Mouse (Mus musculus) gastrocnemius, postnatal 36 days (tissue): ENCODE data around the gene Ano6. TPM values are rescaled to one million over a fixed set of nuclear protein-coding genes. Genes with fewer than 3 reads are reported as not detected.

Source experiments
- DNase-seq, 2 experiments: peaks; one replicate each; pipeline ENCODE4 v3.0.0; 2022
- intact Hi-C: fragments of 180-260 bp; cut with DNase I; formaldehyde crosslinking; loops from one replicate; pipeline ENCODE4 v1.15.1; 2025
- total RNA-seq, 2 experiments: library from RNA; stranded (reverse); gene quantifications; 2 replicates each; pipeline ENCODE4 v1.2.3; 2021

Ano6 gene
- total RNA-seq, 2 experiments from 2014 or later: 36.1 to 37.1 TPM

DNA sequence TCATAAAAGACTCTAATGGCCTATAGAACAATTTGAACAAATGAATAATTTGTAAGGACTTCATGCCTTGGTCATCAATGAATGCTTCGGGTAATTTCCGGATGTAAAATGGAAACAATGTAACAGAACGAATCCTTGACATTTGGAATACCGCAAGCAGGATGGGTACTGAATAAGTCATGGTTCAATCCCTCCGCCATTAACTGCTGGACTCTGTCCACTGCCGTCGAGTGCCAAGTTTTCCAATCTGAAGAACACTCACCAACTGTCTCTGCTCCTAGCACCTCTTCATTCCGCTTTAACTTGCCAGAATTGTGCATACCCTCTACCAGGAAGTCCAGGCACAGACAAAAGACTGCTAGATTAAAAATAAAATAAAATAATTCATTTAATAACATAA, 25.4 kb upstream of the Ano6 start:
- no peak for DNase-seq
- intact Hi-C loops: loop anchor here (10.0 kb wide), 1 partner anchor 520 kb away; the partner anchor contains the start of gene Arid2

DNA sequence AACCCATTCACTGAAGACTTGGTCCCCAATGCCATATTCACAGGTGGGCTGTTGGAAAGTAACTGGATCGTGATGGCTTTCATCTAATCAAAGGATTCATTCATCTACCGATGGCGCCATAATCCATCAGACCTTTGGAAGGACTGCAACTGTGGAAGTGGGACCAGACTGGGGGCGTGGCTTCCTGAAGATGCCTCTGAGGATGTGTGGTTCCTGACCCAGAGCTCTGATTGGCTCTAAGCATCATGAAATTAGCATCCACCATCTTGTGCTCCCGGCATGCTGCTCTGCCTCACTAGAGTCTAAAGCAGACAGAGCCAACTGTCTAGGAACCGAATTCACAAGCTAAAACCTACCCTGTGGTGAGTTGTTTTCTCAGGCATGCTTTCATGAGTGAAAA, 24.7 kb upstream of the Ano6 start:
- DNase-seq: no peak
- intact Hi-C loops: loop anchor here (10.0 kb wide), 1 partner anchor 519 kb away; the partner anchor contains the start of gene Arid2

DNA sequence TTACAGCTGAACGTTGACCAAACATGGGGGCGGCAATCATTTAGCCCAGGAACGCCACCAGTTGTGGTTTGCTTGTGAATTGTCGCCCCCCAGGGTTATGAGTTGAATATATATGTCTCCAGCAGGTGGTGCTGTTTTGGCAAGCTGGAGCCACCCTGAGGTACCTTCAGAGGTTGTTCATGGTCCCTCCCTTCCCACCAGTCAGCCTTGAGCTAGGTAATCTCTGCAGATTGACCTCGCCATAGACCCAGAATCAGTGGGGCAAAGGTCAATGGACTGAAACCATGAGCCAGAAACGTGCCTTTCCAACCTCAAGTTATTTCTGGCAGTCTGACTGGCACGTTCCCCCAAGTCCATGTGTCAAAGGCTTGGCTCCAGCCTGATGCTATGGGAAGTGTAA, 22.8 kb upstream of the Ano6 start:
- intact Hi-C loops: loop anchor here (10.0 kb wide), 1 partner anchor 517 kb away; the partner anchor contains the start of gene Arid2
- no peak for DNase-seq

DNA sequence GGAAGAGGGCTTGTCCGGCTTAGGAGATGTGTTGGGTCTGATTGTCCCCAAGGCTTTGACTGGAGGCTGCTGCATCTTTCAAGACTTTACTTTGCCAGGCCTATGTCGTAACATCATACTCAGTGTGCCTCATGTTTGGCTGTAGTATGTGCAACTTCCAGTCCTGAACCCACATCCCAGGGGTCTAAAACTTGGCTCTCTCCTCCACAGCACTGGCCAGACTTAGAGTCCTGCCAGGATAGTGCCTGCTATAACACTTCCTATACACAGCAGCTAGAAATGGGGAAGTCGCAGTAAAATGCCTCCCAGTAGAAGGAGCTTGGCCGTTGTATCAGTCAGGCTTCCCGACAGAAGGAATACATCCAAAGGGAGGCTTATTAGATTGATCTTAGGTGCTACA, 21.9 kb upstream of the Ano6 start:
- DNase-seq: peak; percentile 22 to 42
- intact Hi-C loops: loop anchor here (10.0 kb wide), 1 partner anchor 516 kb away; the partner anchor contains the start of gene Arid2

DNA sequence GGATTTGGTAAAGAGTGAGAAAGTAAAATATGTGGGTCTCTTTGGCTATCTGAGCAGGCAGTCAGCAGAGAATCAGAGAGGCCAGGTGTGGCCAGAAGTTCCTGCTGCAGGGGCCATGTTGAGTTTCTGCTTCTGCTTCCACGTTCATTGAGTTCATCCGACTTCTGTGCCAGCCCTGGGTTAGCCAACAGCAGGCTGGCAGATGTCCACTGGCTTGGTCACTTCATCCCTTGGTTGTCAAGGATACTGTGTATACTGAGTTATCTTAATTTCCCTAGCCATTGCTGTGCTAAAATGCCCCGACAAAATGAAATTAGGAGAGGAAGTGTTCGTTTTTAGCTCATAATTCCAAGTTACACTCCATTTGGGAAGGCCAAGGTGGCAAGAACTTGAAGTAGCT, 21.1 kb upstream of the Ano6 start:
- DNase-seq: no peak
- intact Hi-C loops: loop anchor here (10.0 kb wide), 1 partner anchor 515 kb away; the partner anchor contains the start of gene Arid2

DNA sequence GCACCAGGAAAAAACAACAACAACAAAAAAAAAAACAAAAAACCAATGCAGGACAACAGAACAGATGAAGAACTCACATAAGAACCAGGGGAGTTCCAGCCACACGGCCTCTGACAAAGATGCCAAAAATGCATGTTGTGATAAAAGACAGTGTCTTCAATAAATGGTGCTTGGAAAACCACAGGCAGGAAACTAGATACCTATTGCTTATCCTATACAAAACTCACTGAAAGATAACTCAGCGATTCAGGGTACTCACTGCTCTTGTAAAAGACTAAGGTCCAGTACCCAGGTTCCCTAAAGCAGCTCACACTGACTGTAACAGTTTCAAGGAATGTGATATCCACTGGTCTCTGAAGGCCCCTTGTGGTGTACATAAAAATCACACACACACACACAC, 20.3 kb upstream of the Ano6 start:
- intact Hi-C loops: loop anchor here (5.0 kb wide), 1 partner anchor 167 kb away; no protein-coding TSS in a partner anchor
- no peak for DNase-seq

DNA sequence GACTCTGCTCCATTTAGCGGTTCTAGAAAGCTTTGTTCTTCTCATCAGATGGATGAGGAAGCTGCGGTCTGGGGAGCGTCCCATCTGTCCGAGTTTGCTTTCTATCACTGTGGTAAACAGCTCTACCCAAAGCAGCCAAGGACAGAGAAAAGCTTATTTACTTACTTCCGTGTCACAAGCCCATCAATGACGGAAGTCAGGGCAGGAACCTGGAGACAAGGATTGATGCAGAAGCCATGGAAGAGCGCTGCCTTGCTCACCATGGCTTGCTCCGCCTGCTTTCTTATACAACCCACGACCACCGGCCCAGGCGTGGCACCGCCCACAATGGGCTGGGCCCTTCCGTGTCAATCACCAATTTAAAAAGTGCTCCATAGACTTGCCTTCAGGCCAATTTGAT, 18.3 kb upstream of the Ano6 start:
- no peak for DNase-seq
- intact Hi-C loops: loop anchor here (5.0 kb wide), 1 partner anchor 165 kb away; no protein-coding TSS in a partner anchor

DNA sequence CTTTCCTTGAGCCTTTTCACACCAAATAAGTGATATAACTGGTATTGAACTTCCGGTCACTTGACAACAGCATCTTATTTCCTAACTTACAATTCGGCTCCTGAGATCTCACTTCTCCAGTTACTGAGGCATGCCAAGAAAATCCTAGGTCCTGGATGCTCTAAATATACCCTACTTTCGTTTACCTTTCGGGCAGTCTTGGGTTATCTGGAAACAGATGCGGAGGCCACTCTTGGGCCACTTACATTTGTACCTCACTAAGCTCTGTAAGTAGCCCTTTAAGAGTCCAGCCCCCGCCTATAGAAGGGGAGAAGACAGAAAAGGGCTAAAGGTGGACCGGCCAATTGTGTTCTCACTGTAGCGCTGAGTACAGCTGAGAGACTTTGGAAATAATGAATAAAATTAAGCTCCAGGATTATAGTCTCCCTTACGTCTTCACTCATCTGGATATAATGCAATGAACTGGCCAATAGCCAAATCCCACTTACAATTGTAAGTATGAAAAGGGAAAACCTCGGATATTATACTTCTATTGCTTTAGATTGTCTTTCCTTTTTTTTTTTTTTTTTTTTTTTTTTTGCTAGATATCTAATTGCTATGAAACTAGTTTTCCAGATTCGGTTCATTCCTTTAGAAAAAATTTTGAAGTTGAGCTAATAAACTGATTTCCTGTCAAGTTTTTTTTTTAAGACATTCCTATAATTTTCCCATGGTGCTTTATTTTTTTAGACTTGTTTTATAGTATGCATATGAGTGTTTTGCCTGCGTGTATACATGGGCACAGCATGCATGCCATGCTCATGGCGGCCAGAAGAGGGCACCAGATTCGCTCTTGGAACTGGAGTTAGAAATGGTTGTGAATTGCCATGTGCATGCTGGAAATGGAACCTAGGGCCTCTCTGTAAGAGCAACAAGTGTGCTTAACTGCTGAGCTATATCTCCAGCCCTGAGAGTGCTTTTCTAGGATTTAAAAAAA, 17.5 kb upstream of the Ano6 start:
- intact Hi-C loops: loop anchor here (5.0 kb wide), 1 partner anchor 164 kb away; no protein-coding TSS in a partner anchor
- peak; percentile 70 to 75 for DNase-seq

DNA sequence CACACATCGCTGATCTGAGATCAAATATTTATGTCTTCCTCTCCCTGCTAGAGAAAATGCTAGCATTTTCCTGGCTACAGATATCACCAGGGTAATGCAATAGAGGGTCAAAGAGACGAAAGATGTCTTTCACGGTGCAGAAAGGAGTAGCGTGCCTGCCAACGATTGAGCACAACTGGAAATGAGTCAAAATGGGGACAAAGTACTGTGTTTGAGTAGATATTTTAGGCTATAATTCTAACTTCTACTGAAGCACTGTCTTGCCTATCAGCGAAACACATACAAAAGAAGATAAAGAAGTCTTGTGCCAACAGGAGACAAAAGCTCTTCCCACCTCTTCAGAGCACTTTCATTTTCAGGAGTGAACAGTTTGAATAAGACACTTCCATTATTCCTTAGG, 16.4 kb upstream of the Ano6 start:
- intact Hi-C loops: loop anchor here (5.0 kb wide), 1 partner anchor 163 kb away; no protein-coding TSS in a partner anchor
- no peak for DNase-seq

DNA sequence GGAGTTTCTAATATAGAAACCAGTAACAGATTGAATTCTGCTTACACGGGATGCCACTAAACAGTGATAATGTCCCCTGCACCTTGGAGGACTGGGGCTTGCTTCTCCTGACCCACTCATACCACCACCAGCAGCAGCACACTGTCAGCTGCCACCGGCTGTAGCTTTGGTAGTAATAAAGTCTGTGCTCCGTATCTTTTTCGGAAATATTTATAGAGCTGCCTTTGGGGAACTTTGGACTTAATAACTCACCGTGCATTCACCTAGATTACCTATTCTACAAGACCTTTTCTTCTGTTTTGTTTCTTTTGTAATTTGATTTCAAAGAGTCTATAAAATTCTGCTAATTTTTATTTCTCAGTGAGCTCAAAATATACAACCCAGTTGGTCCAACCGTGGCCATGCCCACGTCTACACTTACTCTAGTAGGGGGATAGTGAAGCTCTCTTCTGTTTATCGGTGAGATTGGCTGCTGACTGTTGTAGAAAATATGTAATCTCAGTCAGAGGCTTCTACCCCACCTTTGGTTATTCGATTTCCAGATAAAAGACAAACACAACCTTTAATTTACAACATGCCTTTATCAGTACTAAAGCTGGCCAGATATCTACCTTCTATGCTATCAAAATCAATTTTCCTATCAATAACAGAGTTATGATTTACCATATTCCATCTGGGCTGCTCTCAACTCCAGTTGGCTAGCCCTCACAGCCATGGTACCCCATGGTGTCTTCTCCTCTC, 15.8 kb upstream of the Ano6 start:
- intact Hi-C loops: loop anchor here (5.0 kb wide), 1 partner anchor 162 kb away; no protein-coding TSS in a partner anchor

DNA sequence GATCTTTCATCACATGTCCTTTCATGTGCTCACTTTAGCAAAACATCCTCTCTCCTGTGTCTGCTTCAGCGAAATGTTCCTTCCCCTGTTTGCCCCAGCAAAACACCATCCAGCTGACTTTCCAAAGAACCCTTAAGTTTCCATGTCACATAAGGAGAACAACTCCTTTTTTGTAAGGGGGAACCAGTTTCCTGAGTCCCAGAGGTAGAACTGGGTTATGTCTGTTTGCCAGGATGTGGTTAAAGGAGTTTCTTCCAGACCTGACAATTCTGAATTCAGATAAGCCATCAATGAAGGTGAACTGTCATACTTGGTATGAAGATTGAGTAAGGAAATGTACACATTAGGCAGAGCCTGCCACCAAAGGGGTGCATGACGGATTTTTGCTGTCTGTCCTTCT, 12.9 kb upstream of the Ano6 start:
- intact Hi-C loops: no loop called here
- DNase-seq: no peak

More for the DNA sequence above, 15.8 kb upstream of the Ano6 start:
- DNase-seq: no peak

DNA sequence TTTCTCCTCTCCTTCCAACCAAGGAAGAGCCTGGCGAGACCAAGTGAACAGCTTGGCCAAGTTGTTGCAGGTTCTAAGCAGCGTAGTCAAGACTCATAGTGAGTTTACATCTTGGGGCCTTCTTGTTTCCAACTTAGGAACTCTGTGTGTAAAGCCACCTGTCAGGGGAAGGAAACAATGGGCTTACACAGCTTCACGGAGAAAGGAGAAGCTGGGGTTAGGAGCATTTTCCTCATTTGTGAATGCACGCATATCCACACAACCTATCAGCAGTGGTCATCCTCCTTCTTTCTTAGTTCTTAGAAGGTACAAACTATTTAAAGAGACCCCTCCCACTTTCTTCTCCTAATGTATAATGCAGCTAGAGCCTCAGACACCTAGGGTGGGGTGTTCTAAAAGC, 11.9 kb upstream of the Ano6 start:
- no peak for DNase-seq
- intact Hi-C loops: no loop called here

DNA sequence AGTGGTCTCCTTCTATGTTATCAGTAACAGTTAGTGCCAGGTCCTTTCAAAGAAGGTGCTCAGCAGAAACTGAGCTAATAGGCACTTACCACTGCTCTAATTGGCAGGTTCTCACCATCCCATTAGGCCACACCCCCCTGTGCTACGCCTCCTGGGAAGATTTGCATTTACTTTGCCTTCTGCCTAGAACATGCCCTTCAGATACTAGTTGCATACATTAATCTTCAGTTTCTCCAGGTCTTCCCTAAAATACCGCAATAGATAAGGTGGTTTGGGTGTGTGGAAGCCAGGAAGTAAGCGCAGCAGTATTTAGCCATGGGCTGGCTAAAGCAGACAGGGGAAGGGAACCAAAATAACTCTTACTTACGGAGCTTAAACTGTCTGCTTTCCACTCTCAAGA, 4.0 kb upstream of the Ano6 start:
- no peak for DNase-seq
- intact Hi-C loops: loop anchor here (5.0 kb wide), 1 partner anchor 146 kb away; no protein-coding TSS in a partner anchor

DNA sequence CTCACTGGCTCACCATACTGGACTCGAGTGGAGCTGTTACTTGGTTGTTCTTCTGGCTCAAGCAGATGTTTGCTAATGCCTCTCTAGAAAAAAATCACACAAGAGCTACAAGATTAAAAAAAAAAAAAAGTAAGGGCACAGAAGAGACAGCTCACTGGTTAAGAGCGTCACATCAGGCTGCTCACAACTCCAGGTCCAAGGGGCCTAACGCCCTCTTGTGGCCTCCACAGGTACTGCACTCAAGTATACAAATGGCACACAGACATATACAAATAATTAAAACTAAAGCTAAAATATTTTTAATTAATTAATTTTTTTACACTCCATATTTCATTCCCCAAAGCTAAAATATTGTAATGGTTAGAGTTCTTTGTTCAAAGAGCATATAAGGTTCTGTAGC, 3.1 kb upstream of the Ano6 start:
- DNase-seq: no peak
- intact Hi-C loops: loop anchor here (5.0 kb wide), 1 partner anchor 145 kb away; no protein-coding TSS in a partner anchor

DNA sequence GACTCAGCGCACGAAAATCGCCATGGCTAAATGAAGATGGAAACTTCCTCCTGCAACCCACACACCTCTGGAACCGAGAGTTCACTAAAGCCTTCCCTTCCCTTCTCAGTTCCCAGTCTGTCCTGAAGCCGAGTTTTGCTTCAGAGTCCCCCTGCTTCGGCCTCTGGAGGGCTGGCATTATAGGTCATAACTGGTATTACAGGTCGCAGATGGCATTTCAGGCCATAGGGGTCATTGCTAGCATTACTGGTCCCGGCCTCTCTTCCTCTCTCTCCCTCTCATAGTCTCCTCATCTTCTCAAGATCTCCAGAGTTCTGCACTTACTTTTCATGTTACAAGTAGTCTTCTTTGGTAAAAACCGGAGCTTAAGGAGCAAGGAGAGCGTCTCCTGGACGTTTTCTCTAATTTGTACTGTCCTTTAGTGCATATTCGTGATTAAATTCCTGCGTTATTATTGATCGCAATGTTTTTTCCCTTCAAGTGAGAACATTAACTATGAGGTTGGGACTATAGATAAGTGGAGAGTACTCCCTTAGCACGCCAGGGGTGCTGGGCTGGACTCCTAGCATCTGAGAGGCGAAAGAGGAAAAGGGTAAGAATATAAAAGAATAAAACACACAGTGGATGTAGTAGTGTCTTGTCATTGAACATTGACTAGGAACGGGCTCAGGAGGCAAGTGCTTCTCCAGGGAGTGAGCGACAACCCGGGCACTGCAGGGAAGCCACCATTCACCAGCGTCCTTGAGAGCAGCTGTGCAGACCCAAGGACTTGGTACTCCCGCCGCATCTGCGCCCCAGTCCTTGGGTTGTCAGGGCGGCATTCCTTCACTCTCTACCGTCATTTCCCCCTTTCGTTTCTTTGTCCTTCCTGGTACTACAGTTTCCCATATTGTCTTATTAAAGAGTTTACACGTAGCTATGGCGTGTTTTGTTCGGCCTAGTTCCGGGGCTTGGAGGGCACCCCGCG, 798 bp upstream of the Ano6 start:
- intact Hi-C loops: loop anchor here (5.0 kb wide), 3 partner anchors 47 to 142 kb away; no protein-coding TSS in a partner anchor
- no peak for DNase-seq

DNA sequence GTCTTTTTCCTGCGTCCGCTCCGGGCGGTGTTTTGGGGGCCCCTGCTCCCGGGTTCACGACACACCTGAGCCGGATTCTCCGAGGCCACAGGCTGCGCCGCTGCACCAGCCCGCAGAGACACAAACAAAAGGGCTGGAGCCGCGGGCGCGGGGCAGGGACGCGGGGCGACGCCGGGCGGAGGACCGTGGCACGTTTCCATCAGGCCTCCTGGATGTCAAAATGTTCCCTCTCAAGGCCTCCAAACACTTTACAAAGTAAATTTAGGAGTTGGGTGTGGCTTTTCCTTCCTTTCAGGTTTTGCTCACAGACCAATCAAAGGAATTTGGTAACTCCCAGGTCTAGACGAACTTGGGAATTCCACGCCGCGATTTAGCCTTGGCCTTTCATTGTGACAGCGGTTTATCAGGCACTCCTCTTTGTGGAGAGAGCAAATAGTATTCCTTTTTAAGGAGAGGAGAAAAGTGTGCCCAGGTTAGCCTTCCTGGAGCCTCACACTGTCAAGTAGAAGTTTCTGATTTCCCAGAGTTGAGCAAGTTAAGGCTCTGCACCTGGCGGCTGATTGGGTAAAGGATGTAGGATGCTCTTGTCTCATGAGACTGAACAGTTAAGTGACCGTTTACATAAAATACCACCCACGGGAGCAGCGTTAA, 623 bp downstream of the Ano6 start:
- intact Hi-C loops: loop anchor here (5.0 kb wide), 2 partner anchors 46 to 116 kb away; no protein-coding TSS in a partner anchor
- DNase-seq: peak in 1 of 2 experiments; percentile 31

DNA sequence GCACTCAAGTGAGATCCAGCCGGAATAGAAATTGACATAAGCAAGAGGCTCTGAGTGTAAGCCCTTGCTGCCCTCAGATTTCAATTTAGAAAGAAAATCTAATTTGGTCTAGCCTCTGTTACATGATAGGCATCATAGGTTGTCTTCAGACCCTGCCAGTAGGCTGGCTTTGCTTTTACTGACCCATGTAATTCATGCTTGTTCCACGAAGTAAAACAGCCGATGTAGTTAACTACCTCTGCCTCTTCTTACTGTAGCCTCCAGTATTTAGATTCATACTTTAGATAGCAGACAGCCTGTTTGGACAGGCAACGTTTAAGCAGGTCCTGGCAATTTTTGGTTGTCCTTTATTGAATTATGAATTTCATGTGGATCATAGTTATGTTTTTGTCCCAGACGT, 1.2 kb downstream of the Ano6 start:
- intact Hi-C loops: loop anchor here (5.0 kb wide), 2 partner anchors 45 to 115 kb away; no protein-coding TSS in a partner anchor
- DNase-seq: no peak
